Mouse (Mus musculus): ENCODE results near the gene Pcdh9. TPM values are rescaled to one million over a fixed set of nuclear protein-coding genes. Genes with fewer than 3 reads are reported as not detected.
A peak's percentile ranks its signal among the peaks of the same experiment; 100 is the strongest.

The Pcdh9 gene
- polyA plus RNA-seq, 1 experiment from 2014 or later = 19.3 TPM

- Histone ChIP-seq H3K9ac (no peak overlapping the region), H3K4me2 (no peak overlapping the region), H3K27ac (no peak overlapping the region), H3K9me3 (replicated peaks) (no peaks in the 10 kb centered on the region), H3K27me3 (no peaks in the 10 kb centered on the region), H3K4me1 (no peaks in the 10 kb centered on the region), H3K36me3 (no peaks in the 10 kb centered on the region), H3K4me3 (replicated peaks) (no peak overlapping the region)
- WGBS = 94% methylated on average over 2 of the region's 2 CpGs
- no peak for ATAC-seq (replicated peaks; ENCODE audit: low FRiP score)
Observed at GRCm38 (mm10) chr14:93762855-93763254, 127.6 kb downstream of the Pcdh9 start.

GRCm38 (mm10) chr14:93734077-93734673, 156.3 kb downstream of the Pcdh9 start:
- peak; percentile 84 for ATAC-seq (replicated peaks; ENCODE audit: low FRiP score)
- Histone ChIP-seq H3K4me2 (no peak overlapping the region), H3K9me3 (replicated peaks) (no peaks in the 10 kb centered on the region), H3K36me3 (no peaks in the 10 kb centered on the region), H3K9ac (no peak overlapping the region), H3K4me1 (no peaks in the 10 kb centered on the region), H3K27ac (0 out of 2 replicates have a peak overlapping the region, but pooled peaks have one; percentile 45), H3K4me3 (replicated peaks) (no peak overlapping the region), H3K27me3 (no peaks in the 10 kb centered on the region)
- WGBS = 28% methylated on average over 10 of the region's 10 CpGs

- 53% methylated on average over 1 of the region's 1 CpGs for WGBS
- Histone ChIP-seq H3K9me3 (replicated peaks) (no peaks in the 10 kb centered on the region), H3K27ac (no peak overlapping the region), H3K36me3 (no peaks in the 10 kb centered on the region), H3K4me1 (no peaks in the 10 kb centered on the region), H3K9ac (no peak overlapping the region), H3K27me3 (no peaks in the 10 kb centered on the region), H3K4me2 (no peak overlapping the region), H3K4me3 (replicated peaks) (no peak overlapping the region)
- ATAC-seq (replicated peaks; ENCODE audit: low FRiP score) = no peak
Observed at GRCm38 (mm10) chr14:93725798-93726197, 164.7 kb downstream of the Pcdh9 start.

GRCm38 (mm10) chr14:93719208-93719607, 171.3 kb downstream of the Pcdh9 start:
- no peak for ATAC-seq (replicated peaks; ENCODE audit: low FRiP score)
- Histone ChIP-seq H3K27me3 (no peaks in the 10 kb centered on the region), H3K4me1 (no peaks in the 10 kb centered on the region), H3K36me3 (no peaks in the 10 kb centered on the region), H3K9me3 (replicated peaks) (no peaks in the 10 kb centered on the region), H3K27ac (no peak overlapping the region), H3K4me2 (no peak overlapping the region), H3K9ac (no peak overlapping the region), H3K4me3 (replicated peaks) (no peak overlapping the region)
- WGBS = 73% methylated on average over 1 of the region's 1 CpGs

- Histone ChIP-seq H3K27me3 (no peaks in the 10 kb centered on the region), H3K9me3 (replicated peaks) (no peaks in the 10 kb centered on the region), H3K36me3 (no peaks in the 10 kb centered on the region), H3K4me3 (replicated peaks) (no peak overlapping the region), H3K4me1 (peaks cover 7% of the 10 kb centered on the region), H3K9ac (no peak overlapping the region), H3K27ac (peak overlapping the region; percentile 67), H3K4me2 (0 out of 2 replicates have a peak overlapping the region, but pooled peaks have one; percentile 9)
- ATAC-seq (replicated peaks; ENCODE audit: low FRiP score) = peak; percentile 71
- WGBS = 50% methylated on average over 12 of the region's 12 CpGs
Observed at GRCm38 (mm10) chr14:93713250-93713935, 177.1 kb downstream of the Pcdh9 start.

GRCm38 (mm10) chr14:93708651-93709050, 181.8 kb downstream of the Pcdh9 start:
- H3K36me3 ChIP-seq = no peaks in the 10 kb centered on the region
- ATAC-seq (replicated peaks; ENCODE audit: low FRiP score) = no peak
- H3K9me3 ChIP-seq (replicated peaks) = no peaks in the 10 kb centered on the region
- no peaks in the 10 kb centered on the region for H3K27me3 ChIP-seq
- peaks cover 5% of the 10 kb centered on the region for H3K4me1 ChIP-seq
- no peak overlapping the region for H3K4me3 ChIP-seq (replicated peaks)
- 62% methylated on average over 3 of the region's 3 CpGs for WGBS
- H3K4me2 ChIP-seq = no peak overlapping the region
- H3K9ac ChIP-seq = no peak overlapping the region
- no peak overlapping the region for H3K27ac ChIP-seq

- 50% methylated on average over 12 of the region's 12 CpGs for WGBS
- no peaks in the 10 kb centered on the region for H3K27me3 ChIP-seq
- no peak overlapping the region for H3K27ac ChIP-seq
- H3K36me3 ChIP-seq = no peaks in the 10 kb centered on the region
- no peak for ATAC-seq (replicated peaks; ENCODE audit: low FRiP score)
- H3K9ac ChIP-seq = no peak overlapping the region
- H3K4me2 ChIP-seq = no peak overlapping the region
- H3K9me3 ChIP-seq (replicated peaks) = no peaks in the 10 kb centered on the region
- no peak overlapping the region for H3K4me3 ChIP-seq (replicated peaks)
- H3K4me1 ChIP-seq = no peaks in the 10 kb centered on the region
Observed at GRCm38 (mm10) chr14:93701385-93702101, 188.9 kb downstream of the Pcdh9 start.

GRCm38 (mm10) chr14:93700916-93701315, 189.6 kb downstream of the Pcdh9 start:
- Histone ChIP-seq H3K27ac (no peak overlapping the region), H3K4me3 (replicated peaks) (no peak overlapping the region), H3K9me3 (replicated peaks) (no peaks in the 10 kb centered on the region), H3K27me3 (no peaks in the 10 kb centered on the region), H3K4me2 (no peak overlapping the region), H3K4me1 (no peaks in the 10 kb centered on the region), H3K9ac (no peak overlapping the region), H3K36me3 (no peaks in the 10 kb centered on the region)
- 84% methylated on average over 1 of the region's 1 CpGs for WGBS
- no peak for ATAC-seq (replicated peaks; ENCODE audit: low FRiP score)

- Histone ChIP-seq H3K4me3 (replicated peaks) (no peak overlapping the region), H3K4me1 (no peaks in the 10 kb centered on the region), H3K9me3 (replicated peaks) (no peaks in the 10 kb centered on the region), H3K4me2 (no peak overlapping the region), H3K27me3 (no peaks in the 10 kb centered on the region), H3K27ac (no peak overlapping the region), H3K36me3 (no peaks in the 10 kb centered on the region), H3K9ac (no peak overlapping the region)
- 60% methylated on average over 1 of the region's 1 CpGs for WGBS
- ATAC-seq (replicated peaks; ENCODE audit: low FRiP score) = no peak
Observed at GRCm38 (mm10) chr14:93684641-93685040, 205.8 kb downstream of the Pcdh9 start.

- Histone ChIP-seq H3K9ac (no peak overlapping the region), H3K4me2 (no peak overlapping the region), H3K27me3 (no peaks in the 10 kb centered on the region), H3K4me1 (no peaks in the 10 kb centered on the region), H3K27ac (no peak overlapping the region), H3K4me3 (replicated peaks) (no peak overlapping the region), H3K9me3 (replicated peaks) (no peaks in the 10 kb centered on the region), H3K36me3 (no peaks in the 10 kb centered on the region)
- 89% methylated on average over 5 of the region's 5 CpGs for WGBS
- no peak for ATAC-seq (replicated peaks; ENCODE audit: low FRiP score)
Observed at GRCm38 (mm10) chr14:93675273-93676068, 215.0 kb downstream of the Pcdh9 start.

- 71% methylated on average over 9 of the region's 9 CpGs for WGBS
Observed at GRCm38 (mm10) chr14:93653986-93654757, 236.3 kb downstream of the Pcdh9 start.

More at GRCm38 (mm10) chr14:93653986-93654757, 236.3 kb downstream of the Pcdh9 start:
- H3K36me3 ChIP-seq = no peaks in the 10 kb centered on the region
- H3K4me1 ChIP-seq = no peaks in the 10 kb centered on the region
- no peak overlapping the region for H3K4me2 ChIP-seq
- H3K27ac ChIP-seq = no peak overlapping the region
- H3K4me3 ChIP-seq (replicated peaks) = no peak overlapping the region
- no peak for ATAC-seq (replicated peaks; ENCODE audit: low FRiP score)
- no peak overlapping the region for H3K9ac ChIP-seq
- no peaks in the 10 kb centered on the region for H3K27me3 ChIP-seq
- no peaks in the 10 kb centered on the region for H3K9me3 ChIP-seq (replicated peaks)

Measured in kidney, embryonic 15.5 days (tissue).